Mouse (Mus musculus) neural tube, embryonic 11.5 days (tissue): ENCODE data around the gene Sstr3. TPM values are rescaled to one million over a fixed set of nuclear protein-coding genes. Genes with fewer than 3 reads are reported as not detected.

Source experiments
- ATAC-seq: fragments of 200-750 bp; cut with Nextera tagmentation; 2 replicates; pipeline ENCODE4 v1.8.0; 2017; ENCODE audit warnings: moderate number of reproducible peaks, mild to moderate bottlenecking, moderate TSS enrichment, moderate library complexity; ENCODE audit not compliant: insufficient read depth, low FRiP score, low TSS enrichment
- DNase-seq: peaks from one replicate; pipeline ENCODE4 v3.0.0-alpha.2; 2015; ENCODE audit warnings: low spot score
- H3K27ac ChIP-seq: fragments of 300-500 bp; sonication (generic); 2 replicates; pipeline ENCODE4 v1.5.1; 2014; ENCODE audit warnings: low read depth, mild to moderate bottlenecking, low read length
- H3K27me3 ChIP-seq: fragments of 300-500 bp; sonication (generic); 2 replicates; pipeline ENCODE4 v1.6.1; 2014; ENCODE audit warnings: mild to moderate bottlenecking, low read length, mixed read lengths; ENCODE audit not compliant: control insufficient read depth, insufficient read depth
- H3K36me3 ChIP-seq: fragments of 300-500 bp; sonication (generic); 2 replicates; pipeline ENCODE4 v1.6.1; 2014; ENCODE audit warnings: mild to moderate bottlenecking, low read length, moderate library complexity, mixed read lengths; ENCODE audit not compliant: control insufficient read depth, insufficient read depth
- H3K4me1 ChIP-seq: fragments of 300-500 bp; sonication (generic); 2 replicates; pipeline ENCODE4 v1.6.1; 2014; ENCODE audit warnings: low read length, mixed read lengths; ENCODE audit not compliant: control insufficient read depth, insufficient read depth
- H3K4me2 ChIP-seq: fragments of 300-500 bp; sonication (generic); 2 replicates; pipeline ENCODE4 v1.6.1; 2014; ENCODE audit warnings: low read depth, mild to moderate bottlenecking, moderate library complexity
- H3K4me3 ChIP-seq: fragments of 300-500 bp; sonication (generic); 2 replicates; pipeline ENCODE4 v1.5.1; 2014; ENCODE audit warnings: low read depth, low read length
- H3K9ac ChIP-seq: fragments of 300-500 bp; sonication (generic); 2 replicates; pipeline ENCODE4 v1.6.1; 2014; ENCODE audit warnings: mild to moderate bottlenecking, low read length
- H3K9me3 ChIP-seq: fragments of 300-500 bp; sonication (generic); 2 replicates; pipeline ENCODE4 v1.6.1; 2016; ENCODE audit warnings: low read length; ENCODE audit not compliant: control insufficient read depth
- WGBS: fragments of 180-500 bp; shearing (Covaris S2); extraction: QIAGEN DNeasy Blood & Tissue Kit; methylation state at CpG from one replicate; pipeline ENCODE4 v1.1.7; 2014; 5-methylcytosine and 5-hydroxymethylcytosine counted together
- polyA plus RNA-seq: library from polyadenylated mRNA; unstranded; fragments of >200 nt; fragmentation: Nextera tagmentation; extraction: Ambion mirVana; gene quantifications from 2 replicates; pipeline ENCODE4 v1.2.1, GENCODE M21; 2014

Sstr3 gene
- polyA plus RNA-seq, 1 experiment from 2014 or later, result 0.38 TPM

GRCm38 (mm10) chr15:78487066-78487465, 57.4 kb downstream of the Sstr3 start:
- no peak overlapping the region for H3K27ac ChIP-seq
- no peak overlapping the region for H3K4me3 ChIP-seq
- H3K36me3 ChIP-seq, result no peaks in the 10 kb centered on the region
- no peak overlapping the region for H3K4me2 ChIP-seq
- no peak for DNase-seq
- H3K9ac ChIP-seq, result no peak overlapping the region
- no peaks in the 10 kb centered on the region for H3K4me1 ChIP-seq
- ATAC-seq, result no peak
- no peaks in the 10 kb centered on the region for H3K9me3 ChIP-seq
- no peaks in the 10 kb centered on the region for H3K27me3 ChIP-seq
- 76% methylated on average over 4 of the region's 4 CpGs for WGBS

Other genes with a start within 250 kb of the Sstr3 start
- 0.37 and 0.70 TPM in 2 replicates for gene Csf2rb2, start 239.0 kb downstream of the Sstr3 start, polyA plus RNA-seq
- gene Csf2rb, start 218.9 kb downstream of the Sstr3 start, polyA plus RNA-seq, result 1.8 and 5.4 TPM in 2 replicates
- not detected in 2 replicates for gene Tex33, start 148.8 kb downstream of the Sstr3 start, polyA plus RNA-seq
- gene Tst, start 138.8 kb downstream of the Sstr3 start, polyA plus RNA-seq, result 7.5 and 7.8 TPM in 2 replicates
- 1.9 and 2.5 TPM in 2 replicates for gene Mpst, start 138.3 kb downstream of the Sstr3 start, polyA plus RNA-seq
- 74.6 and 78.1 TPM in 2 replicates for gene Kctd17, start 116.1 kb downstream of the Sstr3 start, polyA plus RNA-seq
- not detected in 2 replicates for gene Tmprss6, start 76.1 kb downstream of the Sstr3 start, polyA plus RNA-seq
- gene Il2rb, start 49.4 kb downstream of the Sstr3 start, polyA plus RNA-seq, result not detected in 2 replicates
- 11.8 and 12.8 TPM in 2 replicates for gene C1qtnf6, start 13.3 kb downstream of the Sstr3 start, polyA plus RNA-seq
- gene Rac2, start 28.1 kb upstream of the Sstr3 start, polyA plus RNA-seq, result 8.0 and 8.5 TPM in 2 replicates
- gene Cyth4, start 52.4 kb upstream of the Sstr3 start, polyA plus RNA-seq, result 1.6 and 2.4 TPM in 2 replicates
- 0.15 and 0.73 TPM in 2 replicates for gene Elfn2, start 174.1 kb upstream of the Sstr3 start, polyA plus RNA-seq
- gene Mfng, start 228.8 kb upstream of the Sstr3 start, polyA plus RNA-seq, result 34.1 and 34.9 TPM in 2 replicates